Mouse (Mus musculus) intestine, postnatal 0 days (tissue): ENCODE measurements at regions not wholly inside any gene's neighbourhood (a gene's known extent, or its start where the extent isn't known, plus 50 kb on each side); places are given as distances from the start of the nearest gene placed in this dataset.

Experiments used
- ATAC-seq: fragments of 200-750 bp; cut with Nextera tagmentation; 2 replicates; pipeline ENCODE4 v1.8.0; 2017; ENCODE audit warnings: mild to moderate bottlenecking, moderate TSS enrichment, moderate library complexity
- H3K27ac ChIP-seq: fragments of 300-500 bp; sonication (generic); 2 replicates; pipeline ENCODE4 v1.5.1; 2014; ENCODE audit warnings: mild to moderate bottlenecking, low read depth, low read length, moderate library complexity
- H3K27me3 ChIP-seq: fragments of 300-500 bp; sonication (generic); replicated peaks from 2 replicates; pipeline ENCODE4 v1.6.1; 2014; ENCODE audit warnings: low read length, mixed read lengths; ENCODE audit not compliant: control insufficient read depth, insufficient read depth
- H3K36me3 ChIP-seq: fragments of 300-500 bp; sonication (generic); 2 replicates; pipeline ENCODE4 v1.6.1; 2014; ENCODE audit warnings: mild to moderate bottlenecking, moderate library complexity; ENCODE audit not compliant: control insufficient read depth, insufficient read depth
- H3K4me1 ChIP-seq: fragments of 300-500 bp; sonication (generic); replicated peaks from 2 replicates; pipeline ENCODE4 v1.6.1; 2014; ENCODE audit warnings: antibody characterized with exemption, low read length, mixed read lengths; ENCODE audit not compliant: control insufficient read depth, insufficient read depth
- H3K4me2 ChIP-seq: fragments of 300-500 bp; sonication (generic); replicated peaks from 2 replicates; pipeline ENCODE4 v1.6.1; 2014; ENCODE audit warnings: low read depth, mild to moderate bottlenecking, moderate library complexity
- H3K4me3 ChIP-seq: fragments of 300-500 bp; sonication (generic); 2 replicates; pipeline ENCODE4 v1.5.1; 2014; ENCODE audit warnings: low read depth, low read length
- H3K9ac ChIP-seq: fragments of 300-500 bp; sonication (generic); 2 replicates; pipeline ENCODE4 v1.6.1; 2014; ENCODE audit warnings: mild to moderate bottlenecking, low read depth, low read length
- H3K9me3 ChIP-seq: fragments of 300-500 bp; sonication (generic); 2 replicates; pipeline ENCODE4 v1.6.1; 2016; ENCODE audit warnings: mixed run types; ENCODE audit not compliant: control insufficient read depth
- CTCF ChIP-seq: sonication (generic); IDR thresholded peaks from 2 replicates; pipeline ENCODE4 v1.5.1; 2016; ENCODE audit warnings: low read depth, mild to moderate bottlenecking, control low read depth, antibody characterized with exemption, moderate library complexity
- whole genome bisulfite sequencing: fragments of 180-500 bp; shearing (Covaris S2); extraction: QIAGEN DNeasy Blood & Tissue Kit; methylation state at CpG from one replicate; pipeline ENCODE4 v1.1.7; 2014; 5-methylcytosine and 5-hydroxymethylcytosine counted together

DNA sequence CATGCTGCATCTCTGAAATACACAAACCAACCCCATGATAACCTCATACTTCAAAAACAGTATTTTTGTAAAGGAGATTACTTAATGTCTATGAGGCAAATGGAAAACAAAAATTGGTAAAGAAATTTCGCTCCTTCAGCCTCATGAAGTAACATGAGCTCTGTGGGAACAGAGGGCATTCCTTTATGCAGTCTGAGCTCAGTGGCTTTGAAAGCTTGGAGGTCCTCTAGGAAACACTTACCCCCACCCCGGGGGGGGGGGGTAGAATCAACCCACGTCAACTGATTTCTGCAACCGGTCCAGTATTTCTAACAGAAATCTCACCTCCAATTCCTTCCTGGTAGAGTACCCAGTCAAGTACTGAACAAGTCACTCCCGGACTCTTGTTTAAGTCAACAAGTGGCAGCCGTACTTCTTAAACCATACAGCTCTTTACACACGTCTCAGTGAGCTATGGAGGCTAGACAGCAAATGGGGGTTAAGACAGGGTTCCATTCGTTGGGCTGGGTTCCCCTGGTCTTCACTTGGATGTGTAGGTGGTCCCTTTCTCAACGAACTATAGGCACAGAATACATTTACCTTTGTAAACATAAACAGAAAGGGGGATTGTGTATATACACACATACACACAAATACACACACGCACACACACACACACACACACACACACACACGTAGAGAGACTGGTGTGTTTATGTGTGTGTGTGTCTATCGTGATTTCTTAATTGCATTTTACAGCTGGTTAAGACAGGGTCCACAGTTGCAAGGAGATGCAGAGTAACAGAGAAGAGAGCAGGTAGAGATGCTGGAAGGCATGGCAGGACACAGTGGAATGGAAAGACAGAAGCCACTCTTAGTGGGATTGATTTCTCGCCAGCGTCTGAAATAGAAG, 63.6 kb upstream of the Otx2 start:
- no peaks in the 10 kb centered on the region for H3K27me3 ChIP-seq
- TF ChIP-seq CTCF, result no peak
- H3K9me3 ChIP-seq, result no peaks in the 10 kb centered on the region
- no peak overlapping the region for H3K9ac ChIP-seq
- no peaks in the 10 kb centered on the region for H3K36me3 ChIP-seq
- H3K4me2 ChIP-seq, result no peak overlapping the region
- H3K27ac ChIP-seq, result no peak overlapping the region
- ATAC-seq, result no peak
- H3K4me3 ChIP-seq, result no peak overlapping the region
- WGBS, result 66% methylated on average over 14 of the region's 14 CpGs
- no peaks in the 10 kb centered on the region for H3K4me1 ChIP-seq

DNA sequence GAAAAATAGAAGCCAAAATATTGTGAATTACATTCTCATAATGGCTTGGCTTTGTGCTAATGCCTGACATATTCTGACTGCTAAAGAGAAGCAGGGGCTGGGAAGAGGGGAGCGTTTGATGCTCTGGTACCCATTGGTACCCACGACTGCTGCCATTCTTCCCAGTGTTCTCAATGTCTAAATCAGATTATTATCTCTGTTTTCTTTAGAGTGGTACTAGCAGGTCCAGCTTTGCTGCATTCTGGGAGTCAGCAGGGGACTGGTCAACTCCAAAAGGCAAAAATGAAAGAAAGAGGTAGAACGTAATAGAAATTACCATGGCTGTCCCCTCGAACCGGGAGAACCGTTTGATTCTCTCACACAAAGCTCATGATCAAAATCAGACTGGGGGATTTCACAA, 62.6 kb upstream of the Otx2 start:
- Histone ChIP-seq H3K4me1 (no peaks in the 10 kb centered on the region), H3K9ac (no peak overlapping the region), H3K4me2 (no peak overlapping the region), H3K4me3 (no peak overlapping the region), H3K9me3 (no peaks in the 10 kb centered on the region), H3K36me3 (no peaks in the 10 kb centered on the region), H3K27ac (no peak overlapping the region), H3K27me3 (no peaks in the 10 kb centered on the region)
- ATAC-seq, result no peak
- TF ChIP-seq CTCF, result no peak
- 83% methylated on average over 6 of the region's 6 CpGs for WGBS

DNA sequence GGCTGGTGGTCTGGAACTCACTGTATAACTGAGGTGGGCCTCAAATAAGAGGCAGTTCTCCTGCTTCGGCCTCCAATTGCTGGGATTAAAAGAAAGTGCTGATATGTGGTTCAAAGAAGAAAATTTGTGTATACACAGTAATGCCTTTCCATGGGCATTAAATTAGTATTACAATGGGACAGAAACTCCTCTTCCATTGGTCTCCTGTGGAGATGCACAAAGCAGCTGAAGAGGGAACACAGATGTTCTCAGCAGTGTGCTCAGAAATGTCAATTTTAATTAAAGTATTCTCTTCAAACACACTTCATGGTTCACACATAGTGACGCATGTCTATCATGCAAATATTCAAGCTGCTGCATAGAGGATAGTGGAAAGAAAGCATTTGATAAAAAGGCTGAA, 56.4 kb upstream of the Otx2 start:
- no peaks in the 10 kb centered on the region for H3K9me3 ChIP-seq
- no peak overlapping the region for H3K4me3 ChIP-seq
- H3K27me3 ChIP-seq, result no peaks in the 10 kb centered on the region
- WGBS, result 94% methylated on average over 2 of the region's 2 CpGs
- no peaks in the 10 kb centered on the region for H3K36me3 ChIP-seq
- ATAC-seq, result no peak
- H3K27ac ChIP-seq, result no peak overlapping the region
- H3K4me1 ChIP-seq, result no peaks in the 10 kb centered on the region
- no peak overlapping the region for H3K9ac ChIP-seq
- TF ChIP-seq CTCF, result no peak
- no peak overlapping the region for H3K4me2 ChIP-seq
